Mouse (Mus musculus) liver, embryonic 14.5 days (tissue): ENCODE measurements around the gene Xndc1. TPM values are rescaled to one million over a fixed set of nuclear protein-coding genes. Genes with fewer than 3 reads are reported as not detected.

Experiments
- ATAC-seq: fragments of 200-750 bp; cut with Nextera tagmentation; 2 replicates; pipeline ENCODE4 v1.8.0; 2017; ENCODE audit warnings: moderate number of reproducible peaks, mild to moderate bottlenecking, moderate library complexity; ENCODE audit not compliant: insufficient read depth
- DNase-seq, 3 experiments: peaks; one replicate each; pipeline ENCODE4 v3.0.0-alpha.2; 2012 to 2013; ENCODE audit warnings: low read depth in 3 of 3, low spot score in 3 of 3
- H3K27ac ChIP-seq: fragments of 300-500 bp; sonication (generic); 2 replicates; pipeline ENCODE4 v1.5.1; 2014; ENCODE audit warnings: moderate library complexity, mild to moderate bottlenecking, control low read depth, inconsistent platforms
- H3K27me3 ChIP-seq: fragments of 300-500 bp; sonication (generic); 2 replicates; pipeline ENCODE4 v1.6.1; 2014; ENCODE audit warnings: mild to moderate bottlenecking, low read length, moderate library complexity; ENCODE audit not compliant: control insufficient read depth, insufficient read depth
- H3K36me3 ChIP-seq: fragments of 300-500 bp; sonication (generic); replicated peaks from 2 replicates; pipeline ENCODE4 v1.6.1; 2014; ENCODE audit warnings: low read depth; ENCODE audit not compliant: control insufficient read depth, insufficient read depth
- H3K4me1 ChIP-seq, 2 experiments: fragments of 200-500 bp in 1 of 2; fragments of 300-500 bp in 1 of 2; sonication (generic) in 1 of 2; replicated peaks; 2 replicates each; pipeline ENCODE4 v1.6.1; 2012 to 2014; ENCODE audit warnings: antibody characterized with exemption in 1 of 2, inconsistent platforms in 1 of 2, low read length in 1 of 2; ENCODE audit not compliant: control insufficient read depth in 2 of 2, insufficient read depth in 2 of 2
- H3K4me2 ChIP-seq: fragments of 300-500 bp; sonication (generic); 2 replicates; pipeline ENCODE4 v1.6.1; 2014; ENCODE audit warnings: low read depth, mild to moderate bottlenecking, control low read depth, moderate library complexity
- H3K4me3 ChIP-seq, 2 experiments: fragments of 200-500 bp in 1 of 2; fragments of 300-500 bp in 1 of 2; sonication (generic) in 1 of 2; 2 replicates each; pipeline ENCODE4 v1.5.1; 2012 to 2014; ENCODE audit warnings: low read depth in 2 of 2, low read length in 2 of 2, mild to moderate bottlenecking in 2 of 2, control low read depth in 1 of 2, inconsistent platforms in 1 of 2, moderate library complexity in 1 of 2; ENCODE audit not compliant: insufficient read depth in 1 of 2
- H3K9ac ChIP-seq: fragments of 300-500 bp; sonication (generic); replicated peaks from 2 replicates; pipeline ENCODE4 v1.6.1; 2014; ENCODE audit warnings: mild to moderate bottlenecking, control low read depth, moderate library complexity
- H3K9me3 ChIP-seq: fragments of 300-500 bp; sonication (generic); 2 replicates; pipeline ENCODE4 v1.6.1; 2016; ENCODE audit warnings: low read length, mixed read lengths; ENCODE audit not compliant: control insufficient read depth
- CTCF ChIP-seq: IDR thresholded peaks from 2 replicates; pipeline ENCODE4 v1.5.1; 2016; ENCODE audit warnings: antibody characterized with exemption, low read depth, control low read depth
- EP300 ChIP-seq: IDR thresholded peaks from 2 replicates; pipeline ENCODE4 v1.6.1; 2016; ENCODE audit warnings: antibody characterized with exemption, low read depth
- WGBS: fragments of 180-500 bp; shearing (Covaris S2); extraction: QIAGEN DNeasy Blood & Tissue Kit; methylation state at CpG from one replicate; pipeline ENCODE4 v1.1.7; 2014; ENCODE audit not compliant: insufficient replicate concordance; 5-methylcytosine and 5-hydroxymethylcytosine counted together
- polyA plus RNA-seq, 2 experiments: library from polyadenylated mRNA; depleted of rRNA in 1 of 2; stranded (reverse) in 1 of 2; unstranded in 1 of 2; fragments of >200 nt; fragmentation: Nextera tagmentation in 1 of 2; extraction: Ambion mirVana in 1 of 2; gene quantifications; 2 replicates each; pipeline versions ENCODE4 v1.2.1 to v1.2.3; 2012 to 2014

Gene Xndc1
- polyA plus RNA-seq, 2 experiments: 5.4 to 16.0 TPM

DNA sequence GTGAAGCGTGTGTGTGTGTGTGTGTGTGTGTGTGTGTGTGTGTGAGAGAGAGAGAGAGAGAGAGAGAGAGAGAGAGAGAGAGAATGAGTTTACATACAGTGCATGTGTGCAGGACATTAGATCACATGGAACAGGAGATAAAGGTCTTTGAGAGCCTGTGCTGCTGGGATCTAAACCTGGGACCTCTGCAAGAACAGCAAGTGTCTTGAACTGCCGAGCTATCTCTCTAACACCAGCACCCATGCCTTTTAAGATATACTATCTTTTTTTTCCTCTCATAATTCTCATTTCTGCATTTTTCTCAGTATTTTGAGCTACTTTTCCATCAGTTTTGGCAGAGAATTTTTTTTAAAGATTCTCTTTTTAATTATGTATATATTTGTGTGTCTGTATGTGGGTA, 38.2 kb downstream of the Xndc1 start:
- Histone ChIP-seq H3K4me2 (no peak overlapping the region), H3K36me3 (no peaks in the 10 kb centered on the region), H3K9ac (no peak overlapping the region), H3K4me1 (peaks cover 10 to 30% of the 10 kb centered on the region in 2 experiments), H3K4me3 (no peak overlapping the region), H3K27me3 (no peaks in the 10 kb centered on the region; the same call in none of the 2 replicates), H3K27ac (no peak overlapping the region), H3K9me3 (no peaks in the 10 kb centered on the region)
- DNase-seq (peak in 2 of 3 experiments; percentile 30 to 34), ATAC-seq (peak; percentile 76)
- peak; percentile 54 for TF ChIP-seq EP300
- no peak for TF ChIP-seq CTCF
- 23% methylated on average over 2 of the region's 2 CpGs for WGBS

DNA sequence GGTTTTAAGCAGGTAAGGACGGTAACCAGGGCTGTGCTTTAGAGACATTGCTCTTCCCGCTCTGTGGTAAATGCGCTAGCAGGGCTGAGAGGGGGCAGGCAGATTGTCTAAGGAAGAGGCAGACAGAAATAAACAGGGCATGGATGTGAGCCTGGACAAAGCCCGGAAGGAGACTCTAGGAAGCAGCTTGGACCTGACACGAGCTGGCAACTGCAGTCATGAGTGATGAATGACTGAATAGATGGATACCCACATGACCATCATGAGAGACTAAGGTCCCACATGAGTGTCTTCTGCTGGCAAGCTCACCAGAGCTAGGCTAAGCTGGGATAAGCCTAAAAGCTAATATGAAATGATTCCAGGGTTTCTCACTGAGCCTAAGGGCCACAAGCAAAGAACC, 38.8 kb downstream of the Xndc1 start:
- H3K4me1 ChIP-seq: peaks cover 10 to 30% of the 10 kb centered on the region in 2 experiments
- H3K27ac ChIP-seq: no peak overlapping the region
- no peak for DNase-seq
- H3K9me3 ChIP-seq: no peaks in the 10 kb centered on the region
- no peaks in the 10 kb centered on the region; the same call in 1 of the 2 replicates for H3K27me3 ChIP-seq
- no peak for ATAC-seq
- 60% methylated on average over 5 of the region's 5 CpGs for WGBS
- H3K4me3 ChIP-seq: no peak overlapping the region
- H3K36me3 ChIP-seq: no peaks in the 10 kb centered on the region
- H3K4me2 ChIP-seq: no peak overlapping the region
- H3K9ac ChIP-seq: no peak overlapping the region
- TF ChIP-seq EP300 (no peak), CTCF (no peak)

GRCm38 (mm10) chr7:102106700-102107141, 41.4 kb downstream of the Xndc1 start:
- H3K27ac ChIP-seq: no peak overlapping the region
- H3K4me2 ChIP-seq: peak overlapping the region; percentile 52
- no peaks in the 10 kb centered on the region for H3K9me3 ChIP-seq
- WGBS: 18% methylated on average over 23 of the region's 23 CpGs
- H3K27me3 ChIP-seq: no peaks in the 10 kb centered on the region
- H3K4me3 ChIP-seq: peak overlapping the region in 1 of 2 experiments; percentile 23; a peak in 2 of 4 replicates
- ATAC-seq: no peak
- 0 out of 2 replicates have a peak, but pooled peaks have one; percentile 28 for TF ChIP-seq CTCF
- no peak for TF ChIP-seq EP300
- no peaks in the 10 kb centered on the region for H3K36me3 ChIP-seq
- H3K9ac ChIP-seq: no peak overlapping the region
- H3K4me1 ChIP-seq: peaks cover 2 to 15% of the 10 kb centered on the region in 2 experiments
- DNase-seq: no peak

DNA sequence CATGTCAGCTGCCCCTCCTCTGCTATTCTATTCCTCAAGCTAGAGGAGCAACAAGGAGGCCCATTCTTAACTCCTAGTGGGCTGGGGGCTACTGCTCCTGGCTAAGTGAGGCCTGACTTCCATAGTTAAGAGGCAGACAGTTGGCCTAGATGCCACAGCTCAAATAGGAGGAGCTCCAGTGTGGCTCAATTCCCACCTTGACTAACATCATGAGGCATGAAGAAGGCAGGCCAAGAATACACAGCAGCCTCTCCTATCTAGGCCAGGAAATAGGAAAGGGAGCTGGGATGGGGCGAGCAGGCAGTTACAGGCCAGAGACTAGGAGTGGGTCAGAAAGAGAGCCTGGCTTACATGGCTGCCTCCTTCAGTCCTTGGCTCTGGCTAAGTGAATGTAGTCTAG, 42.9 kb downstream of the Xndc1 start:
- TF ChIP-seq EP300 (no peak), CTCF (no peak)
- Histone ChIP-seq H3K27me3 (no peaks in the 10 kb centered on the region), H3K9me3 (no peaks in the 10 kb centered on the region), H3K4me1 (peaks cover under 1 to 6% of the 10 kb centered on the region in 2 experiments), H3K4me2 (no peak overlapping the region), H3K9ac (no peak overlapping the region), H3K4me3 (no peak overlapping the region), H3K27ac (no peak overlapping the region), H3K36me3 (no peaks in the 10 kb centered on the region)
- ATAC-seq: no peak
- WGBS: 60% methylated on average over 1 of the region's 1 CpGs
- no peak for DNase-seq

GRCm38 (mm10) chr7:102109171-102109570, 43.9 kb downstream of the Xndc1 start, which contains the start of gene Art5:
Art5 (minus strand) TSS chr7:102109489.
- Histone ChIP-seq H3K4me3 (no peak within 1 kb of the TSS), H3K27me3 (no peaks in the 10 kb centered on the region), H3K4me2 (no peak within 1 kb of the TSS), H3K36me3 (no peaks in the 10 kb centered on the region), H3K4me1 (peaks cover 0 to under 1% of the 10 kb centered on the region in 2 experiments; a peak in 2 of 4 replicates), H3K9ac (no peak within 1 kb of the TSS), H3K27ac (no peak within 1 kb of the TSS), H3K9me3 (no peaks in the 10 kb centered on the region)
- WGBS: 67% methylated on average over 7 of the region's 7 CpGs
- DNase-seq: no peak
- TF ChIP-seq EP300: no peak
- TF ChIP-seq CTCF: no peak
- no peak for ATAC-seq
